Mouse (Mus musculus) MEL (cell line): Measurements from ENCODE around the gene Actg1. TPM values are rescaled to one million over a fixed set of nuclear protein-coding genes. Genes with fewer than 3 reads are reported as not detected.

Experiments used
- DNase-seq: peaks from one replicate; pipeline ENCODE4 v3.0.0; 2011; ENCODE audit warnings: low read depth, low spot score
- H3K27ac ChIP-seq: 2 replicates; pipeline ENCODE4 v1.5.1; 2012; ENCODE audit warnings: low read depth, mild to moderate bottlenecking, control low read depth, low read length, moderate library complexity; ENCODE audit not compliant: control insufficient read depth
- H3K27me3 ChIP-seq, 2 experiments: fragments of 150-350 bp in 1 of 2; sonication (generic) in 1 of 2; 2 replicates each; pipeline ENCODE4 v1.6.1; 2012; ENCODE audit warnings: low read length in 2 of 2, mild to moderate bottlenecking in 2 of 2, improper control_type of control experiment in 1 of 2, moderate library complexity in 1 of 2; ENCODE audit not compliant: insufficient read depth in 2 of 2, control insufficient read depth in 1 of 2
- H3K36me3 ChIP-seq, 2 experiments: 2 replicates each; pipeline ENCODE4 v1.6.1; 2012 to 2014; ENCODE audit warnings: low read length in 2 of 2, improper control_type of control experiment in 1 of 2, inconsistent platforms in 1 of 2, mild to moderate bottlenecking in 1 of 2; ENCODE audit not compliant: insufficient read depth in 2 of 2, control insufficient read depth in 1 of 2
- H3K4me1 ChIP-seq, 2 experiments: fragments of 150-350 bp in 1 of 2; sonication (generic) in 1 of 2; 2 replicates each; pipeline ENCODE4 v1.6.1; 2012; ENCODE audit warnings: low read length in 2 of 2, improper control_type of control experiment in 1 of 2, mild to moderate bottlenecking in 1 of 2; ENCODE audit not compliant: insufficient read depth in 2 of 2, control insufficient read depth in 1 of 2
- H3K4me3 ChIP-seq, 2 experiments: fragments of 150-350 bp in 1 of 2; sonication (generic) in 1 of 2; 2 replicates each; pipeline ENCODE4 v1.5.1; 2012; ENCODE audit warnings: low read depth in 2 of 2, low read length in 2 of 2, mild to moderate bottlenecking in 2 of 2, moderate library complexity in 2 of 2, control low read depth in 1 of 2, improper control_type of control experiment in 1 of 2; ENCODE audit not compliant: control insufficient read depth in 1 of 2, insufficient read depth in 1 of 2
- H3K79me2 ChIP-seq: 2 replicates; pipeline ENCODE4 v1.6.1; 2012; ENCODE audit warnings: mild to moderate bottlenecking, low read length, moderate library complexity; ENCODE audit not compliant: control insufficient read depth, poor library complexity, insufficient read depth
- H3K9ac ChIP-seq: 2 replicates; pipeline ENCODE4 v1.6.1; 2012; ENCODE audit warnings: low read depth, mild to moderate bottlenecking, control low read depth, low read length, moderate library complexity; ENCODE audit not compliant: control insufficient read depth, poor library complexity, severe bottlenecking
- H3K9me3 ChIP-seq: fragments of 150-350 bp; sonication (generic); replicated peaks from 2 replicates; pipeline ENCODE4 v1.6.1; 2012; ENCODE audit warnings: mild to moderate bottlenecking, low read length, improper control_type of control experiment, moderate library complexity; ENCODE audit not compliant: insufficient read depth
- BHLHE40 ChIP-seq: IDR thresholded peaks from 2 replicates; pipeline ENCODE4 v1.6.1; 2012; ENCODE audit warnings: low read depth, mild to moderate bottlenecking, inconsistent platforms, low read length, improper control_type of control experiment, borderline replicate concordance
- CHD1 ChIP-seq: IDR thresholded peaks from 2 replicates; pipeline ENCODE4 v1.6.1; 2012; ENCODE audit warnings: low read depth, mild to moderate bottlenecking, inconsistent platforms, low read length, improper control_type of control experiment
- CHD2 ChIP-seq: IDR thresholded peaks from 2 replicates; pipeline ENCODE4 v1.6.1; 2011; ENCODE audit warnings: low read length, improper control_type of control experiment
- CTCF ChIP-seq, 3 experiments: IDR thresholded peaks in 2 of 3; conservative IDR thresholded peaks in 1 of 3; 2 replicates each; pipeline ENCODE4 v1.5.1; 2011 to 2012; ENCODE audit warnings: low read length in 3 of 3, low read depth in 2 of 3, mild to moderate bottlenecking in 2 of 3, improper control_type of control experiment in 1 of 3, inconsistent platforms in 1 of 3, mixed read lengths in 1 of 3, moderate library complexity in 1 of 3; ENCODE audit not compliant: control insufficient read depth in 1 of 3, insufficient read depth in 1 of 3, poor library complexity in 1 of 3, severe bottlenecking in 1 of 3
- E2F4 ChIP-seq: IDR thresholded peaks from 2 replicates; pipeline ENCODE4 v1.6.1; 2011; ENCODE audit warnings: low read depth, low read length, improper control_type of control experiment, borderline replicate concordance
- ELF1 ChIP-seq: IDR thresholded peaks from 2 replicates; pipeline ENCODE4 v1.6.1; 2014; ENCODE audit warnings: low read depth, mild to moderate bottlenecking, inconsistent platforms, low read length, improper control_type of control experiment, moderate library complexity
- ETS1 ChIP-seq: IDR thresholded peaks from 2 replicates; pipeline ENCODE4 v1.6.1; 2012; ENCODE audit warnings: low read depth, mild to moderate bottlenecking, inconsistent platforms, low read length, improper control_type of control experiment, moderate library complexity
- JUND ChIP-seq: IDR thresholded peaks from 2 replicates; pipeline ENCODE4 v1.6.1; 2011; ENCODE audit warnings: low read depth, mild to moderate bottlenecking, improper control_type of control experiment, low read length
- KAT2A ChIP-seq: conservative IDR thresholded peaks from 2 replicates; pipeline ENCODE4 v1.6.1; 2012; ENCODE audit warnings: low read depth, low read length, improper control_type of control experiment, inconsistent platforms
- MAFK ChIP-seq: IDR thresholded peaks from 2 replicates; pipeline ENCODE4 v1.6.1; 2011; ENCODE audit warnings: low read depth, mild to moderate bottlenecking, low read length, improper control_type of control experiment, borderline replicate concordance
- MAZ ChIP-seq: IDR thresholded peaks from 2 replicates; pipeline ENCODE4 v1.6.1; 2012; ENCODE audit warnings: low read depth, mild to moderate bottlenecking, inconsistent platforms, low read length, improper control_type of control experiment
- MEF2A ChIP-seq: IDR thresholded peaks from 2 replicates; pipeline ENCODE4 v1.6.1; 2014; ENCODE audit warnings: low read depth, mild to moderate bottlenecking, inconsistent platforms, low read length, improper control_type of control experiment; ENCODE audit not compliant: poor library complexity, insufficient replicate concordance, severe bottlenecking; ENCODE audit errors: extremely low read depth
- MXI1 ChIP-seq: IDR thresholded peaks from 2 replicates; pipeline ENCODE4 v1.6.1; 2011; ENCODE audit warnings: mild to moderate bottlenecking, low read depth, low read length, improper control_type of control experiment
- MYC ChIP-seq: IDR thresholded peaks from 2 replicates; pipeline ENCODE4 v1.6.1; 2011; ENCODE audit warnings: low read depth, mild to moderate bottlenecking, low read length, improper control_type of control experiment, moderate library complexity
- NRF1 ChIP-seq: IDR thresholded peaks from 2 replicates; pipeline ENCODE4 v1.6.1; 2014; ENCODE audit warnings: low read depth, mild to moderate bottlenecking, inconsistent platforms, low read length, improper control_type of control experiment, moderate library complexity; ENCODE audit not compliant: poor library complexity, insufficient read depth, severe bottlenecking
- POLR2A ChIP-seq, 2 experiments: IDR thresholded peaks; 2 replicates each; pipeline ENCODE4 v1.6.1; 2011 to 2012; ENCODE audit warnings: low read length in 2 of 2, mild to moderate bottlenecking in 2 of 2, control low read depth in 1 of 2, improper control_type of control experiment in 1 of 2, low read depth in 1 of 2, moderate library complexity in 1 of 2; ENCODE audit not compliant: control insufficient read depth in 1 of 2, insufficient read depth in 1 of 2, poor library complexity in 1 of 2
- POLR2AphosphoS2 ChIP-seq: IDR thresholded peaks from 2 replicates; pipeline ENCODE4 v1.6.1; 2011; ENCODE audit warnings: low read length, improper control_type of control experiment
- RAD21 ChIP-seq: IDR thresholded peaks from 2 replicates; pipeline ENCODE4 v1.6.1; 2011; ENCODE audit warnings: mild to moderate bottlenecking, low read depth, low read length, improper control_type of control experiment
- RCOR1 ChIP-seq: IDR thresholded peaks from 2 replicates; pipeline ENCODE4 v1.6.1; 2012; ENCODE audit warnings: low read depth, mild to moderate bottlenecking, inconsistent platforms, low read length, improper control_type of control experiment
- SIN3A ChIP-seq: IDR thresholded peaks from 2 replicates; pipeline ENCODE4 v1.6.1; 2012; ENCODE audit warnings: low read length, improper control_type of control experiment, inconsistent platforms
- TBP ChIP-seq: IDR thresholded peaks from 2 replicates; pipeline ENCODE4 v1.8.0; 2011; ENCODE audit warnings: low read depth, low read length, improper control_type of control experiment
- TCF12 ChIP-seq: IDR thresholded peaks from 2 replicates; pipeline ENCODE4 v1.6.1; 2014; ENCODE audit warnings: low read depth, mild to moderate bottlenecking, inconsistent platforms, low read length, improper control_type of control experiment, moderate library complexity
- UBTF ChIP-seq: IDR thresholded peaks from 2 replicates; pipeline ENCODE4 v1.6.1; 2012; ENCODE audit warnings: low read depth, mild to moderate bottlenecking, inconsistent platforms, low read length, improper control_type of control experiment, moderate library complexity, borderline replicate concordance; ENCODE audit not compliant: insufficient read depth
- USF1 ChIP-seq: IDR thresholded peaks from 2 replicates; pipeline ENCODE4 v1.6.1; 2014; ENCODE audit warnings: low read depth, mild to moderate bottlenecking, inconsistent platforms, low read length, improper control_type of control experiment, moderate library complexity
- USF2 ChIP-seq, 2 experiments: IDR thresholded peaks; 2 replicates each; pipeline ENCODE4 v1.6.1; 2011 to 2012; ENCODE audit warnings: improper control_type of control experiment in 2 of 2, low read length in 2 of 2, borderline replicate concordance in 1 of 2, inconsistent platforms in 1 of 2, low read depth in 1 of 2, mild to moderate bottlenecking in 1 of 2; ENCODE audit not compliant: insufficient read depth in 1 of 2
- ZKSCAN1 ChIP-seq: IDR thresholded peaks from 2 replicates; pipeline ENCODE4 v1.6.1; 2012; ENCODE audit warnings: low read depth, mild to moderate bottlenecking, inconsistent platforms, low read length, improper control_type of control experiment, moderate library complexity
- polyA plus RNA-seq, 2 experiments: library from polyadenylated mRNA; stranded (reverse) in 1 of 2; unstranded in 1 of 2; fragments of >175 nt in 1 of 2; fragments of >200 nt in 1 of 2; gene quantifications; 2 replicates each; pipeline versions ENCODE4 v1.2.1 to v1.2.4; 2012; ENCODE audit warnings: low replicate concordance in 2 of 2, low read depth in 1 of 2; ENCODE audit not compliant: insufficient read length in 2 of 2, insufficient read depth in 1 of 2, missing spikeins in 1 of 2
- total RNA-seq: library from RNA; depleted of rRNA; stranded (reverse); fragments of 300-350 nt; gene quantifications from 2 replicates; pipeline ENCODE4 v1.2.3, GENCODE M21; 2012

The Actg1 gene
- total and polyA plus RNA-seq, 3 experiments, result 899 to 1,784 (median 1,328) TPM

DNA sequence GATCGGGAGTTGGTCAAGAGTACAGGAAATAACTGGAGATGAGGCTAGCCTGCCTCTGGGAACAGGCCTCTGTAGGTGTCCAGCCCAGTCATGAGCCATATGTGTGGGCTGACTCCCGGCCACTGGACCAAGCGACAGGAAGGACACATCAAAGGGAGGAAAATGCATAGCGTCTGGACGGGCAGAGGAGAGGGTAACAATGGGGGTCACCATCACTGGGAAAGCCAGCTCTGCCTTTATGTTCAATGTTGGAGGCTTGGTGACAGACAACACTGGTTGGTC lies 41.3 kb downstream of the Actg1 start:
- Histone ChIP-seq H3K27ac (no peak overlapping the region), H3K36me3 (peaks cover 0 to 18% of the 10 kb centered on the region in 2 experiments; a peak in 2 of 4 replicates), H3K4me3 (no peak overlapping the region), H3K9ac (no peak overlapping the region), H3K27me3 (no peaks in the 10 kb centered on the region), H3K79me2 (no peaks in the 10 kb centered on the region; the same call in 1 of the 2 replicates), H3K9me3 (no peaks in the 10 kb centered on the region), H3K4me1 (peaks cover 3 to 34% of the 10 kb centered on the region in 2 experiments; a peak in 3 of 4 replicates)
- DNase-seq, result no peak
- TF ChIP-seq MAFK (no peak), USF2 (IDR thresholded peaks at IDR 0.05; ENCODE audit: borderline replicate concordance in 1 of 2, insufficient read depth in 1 of 2, low read depth in 1 of 2, low read length in 2 of 2) (no peak), TCF12 (no peak), TBP (no peak), ZKSCAN1 (no peak), ETS1 (no peak), MEF2A (no peak), E2F4 (no peak), CTCF (IDR thresholded peaks at IDR 0.05 in 2 of 3, conservative IDR thresholded peaks at IDR 0.05 in 1 of 3; ENCODE audit: control insufficient read depth in 1 of 3, insufficient read depth in 1 of 3, low read depth in 2 of 3, low read length in 3 of 3, poor library complexity in 1 of 3, severe bottlenecking in 1 of 3) (no peak), MYC (no peak), UBTF (no peak), MXI1 (no peak), POLR2A (IDR thresholded peaks at IDR 0.05; ENCODE audit: control insufficient read depth in 1 of 2, insufficient read depth in 1 of 2, low read depth in 1 of 2, low read length in 2 of 2, poor library complexity in 1 of 2) (no peak), CHD1 (no peak), SIN3A (no peak), JUND (no peak)

DNA sequence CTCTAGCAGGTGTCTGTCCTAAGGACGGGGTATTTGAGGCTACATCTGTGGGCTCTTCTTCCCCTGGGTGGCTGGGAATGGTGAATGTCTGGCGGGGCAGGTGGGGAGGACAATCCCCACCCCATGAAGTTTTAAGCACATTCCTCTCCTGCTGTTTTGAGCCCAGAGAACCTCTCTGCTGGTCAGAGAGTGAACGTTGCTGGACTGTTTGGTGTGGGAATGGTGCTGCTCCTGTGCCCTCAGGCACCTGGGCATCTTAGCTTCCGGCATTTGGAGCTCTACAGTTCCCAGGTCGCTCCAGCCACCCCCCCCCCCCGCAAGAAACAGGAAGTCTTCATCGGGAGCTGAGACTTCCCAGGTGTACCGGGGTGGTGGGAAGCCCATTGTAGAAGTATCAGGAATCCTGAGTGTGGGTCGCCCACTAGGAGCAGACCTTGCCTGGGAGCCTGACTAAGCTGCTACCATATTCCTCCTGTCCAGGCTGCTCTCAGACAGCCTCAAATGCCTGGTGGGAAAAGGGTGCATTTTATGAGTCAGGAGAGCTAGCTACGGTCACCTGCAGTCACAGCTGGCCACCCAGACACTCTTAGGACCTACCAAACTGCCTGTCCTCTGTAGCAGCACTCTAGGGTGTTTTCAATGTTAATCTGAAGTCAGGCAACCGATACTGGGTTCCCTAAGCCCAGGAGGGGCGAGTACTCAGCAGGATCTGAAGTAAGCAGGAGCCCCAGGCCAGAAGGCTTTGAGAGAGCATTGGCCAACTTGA lies 41.8 kb downstream of the Actg1 start:
- no peak for TF ChIP-seq MAZ
- TF ChIP-seq UBTF, result no peak
- no peak for TF ChIP-seq ETS1
- TF ChIP-seq CHD2, result no peak
- TF ChIP-seq RCOR1, result no peak
- no peak for TF ChIP-seq CHD1
- no peak for TF ChIP-seq ZKSCAN1
- TF ChIP-seq KAT2A, result no peak
- no peak for TF ChIP-seq POLR2AphosphoS2
- no peak for TF ChIP-seq USF2 (IDR thresholded peaks at IDR 0.05; ENCODE audit: borderline replicate concordance in 1 of 2, insufficient read depth in 1 of 2, low read depth in 1 of 2, low read length in 2 of 2)
- TF ChIP-seq POLR2A (IDR thresholded peaks at IDR 0.05; ENCODE audit: control insufficient read depth in 1 of 2, insufficient read depth in 1 of 2, low read depth in 1 of 2, low read length in 2 of 2, poor library complexity in 1 of 2), result no peak
- TF ChIP-seq BHLHE40, result no peak
- no peak for TF ChIP-seq RAD21
- TF ChIP-seq USF1, result no peak
- no peak for TF ChIP-seq MEF2A
- no peak for TF ChIP-seq ELF1
- TF ChIP-seq CTCF (IDR thresholded peaks at IDR 0.05 in 2 of 3, conservative IDR thresholded peaks at IDR 0.05 in 1 of 3; ENCODE audit: control insufficient read depth in 1 of 3, insufficient read depth in 1 of 3, low read depth in 2 of 3, low read length in 3 of 3, poor library complexity in 1 of 3, severe bottlenecking in 1 of 3), result no peak
- TF ChIP-seq NRF1, result no peak
- no peak overlapping the region for H3K4me3 ChIP-seq
- no peaks in the 10 kb centered on the region; the same call in 1 of the 2 replicates for H3K79me2 ChIP-seq
- no peaks in the 10 kb centered on the region for H3K9me3 ChIP-seq
- H3K4me1 ChIP-seq, result peaks cover 3 to 34% of the 10 kb centered on the region in 2 experiments; a peak in 3 of 4 replicates
- peaks cover 0 to 16% of the 10 kb centered on the region in 2 experiments; a peak in 2 of 4 replicates for H3K36me3 ChIP-seq
- DNase-seq, result no peak
- no peak overlapping the region for H3K9ac ChIP-seq
- no peak overlapping the region for H3K27ac ChIP-seq
- no peaks in the 10 kb centered on the region for H3K27me3 ChIP-seq
